Mouse (Mus musculus) heart, postnatal 0 days (tissue): ENCODE measurements around the gene C1s2. TPM values are rescaled to one million over a fixed set of nuclear protein-coding genes. Genes with fewer than 3 reads are reported as not detected.

Experiments
- ATAC-seq: fragments of 200-750 bp; cut with Nextera tagmentation; 2 replicates; pipeline ENCODE4 v1.8.0; 2017; ENCODE audit warnings: low read depth, moderate number of reproducible peaks, moderate library complexity; ENCODE audit not compliant: insufficient read depth
- DNase-seq: peaks from one replicate; pipeline ENCODE4 v3.0.0-alpha.2; 2016; ENCODE audit warnings: low spot score
- H3K27ac ChIP-seq: fragments of 300-500 bp; sonication (generic); 2 replicates; pipeline ENCODE4 v1.5.1; 2014; ENCODE audit warnings: low read depth, mild to moderate bottlenecking
- H3K27me3 ChIP-seq: fragments of 300-500 bp; sonication (generic); 2 replicates; pipeline ENCODE4 v1.6.1; 2014; ENCODE audit warnings: low read length, mixed read lengths; ENCODE audit not compliant: control insufficient read depth, insufficient read depth
- H3K36me3 ChIP-seq: fragments of 300-500 bp; sonication (generic); replicated peaks from 2 replicates; pipeline ENCODE4 v1.6.1; 2014; ENCODE audit warnings: low read length, mixed read lengths; ENCODE audit not compliant: control insufficient read depth, insufficient read depth
- H3K4me1 ChIP-seq: fragments of 300-500 bp; sonication (generic); 2 replicates; pipeline ENCODE4 v1.6.1; 2014; ENCODE audit warnings: antibody characterized with exemption; ENCODE audit not compliant: control insufficient read depth, insufficient read depth
- H3K4me2 ChIP-seq: fragments of 300-500 bp; sonication (generic); 2 replicates; pipeline ENCODE4 v1.6.1; 2014; ENCODE audit warnings: low read depth, mild to moderate bottlenecking, low read length, moderate library complexity
- H3K4me3 ChIP-seq: fragments of 300-500 bp; sonication (generic); 2 replicates; pipeline ENCODE4 v1.5.1; 2014; ENCODE audit warnings: low read depth, low read length
- H3K9ac ChIP-seq: fragments of 300-500 bp; sonication (generic); replicated peaks from 2 replicates; pipeline ENCODE4 v1.6.1; 2014; ENCODE audit warnings: low read depth, low read length, mixed read lengths
- H3K9me3 ChIP-seq: fragments of 300-500 bp; sonication (generic); replicated peaks from 2 replicates; pipeline ENCODE4 v1.6.1; 2016; ENCODE audit warnings: low read length; ENCODE audit not compliant: control insufficient read depth
- CTCF ChIP-seq: IDR thresholded peaks from 2 replicates; pipeline ENCODE4 v1.5.1; 2016; ENCODE audit warnings: antibody characterized with exemption, control low read depth, low read depth
- EP300 ChIP-seq: IDR thresholded peaks from 2 replicates; pipeline ENCODE4 v1.6.1; 2016; ENCODE audit warnings: antibody characterized with exemption, low read depth
- WGBS: fragments of 180-500 bp; shearing (Covaris S2); extraction: QIAGEN DNeasy Blood & Tissue Kit; methylation state at CpG from one replicate; pipeline ENCODE4 v1.1.7; 2014; 5-methylcytosine and 5-hydroxymethylcytosine counted together
- polyA plus RNA-seq: library from polyadenylated mRNA; unstranded; fragments of >200 nt; fragmentation: Nextera tagmentation; extraction: Ambion mirVana; gene quantifications from 2 replicates; pipeline ENCODE4 v1.2.1, GENCODE M21; 2015
- total RNA-seq: library from RNA; depleted of rRNA; stranded (reverse); fragments of >200 nt; gene quantifications from 2 replicates; pipeline ENCODE4 v1.2.3, GENCODE M21; 2014; ENCODE audit warnings: low replicate concordance

Gene C1s2
- total and polyA plus RNA-seq, 2 experiments from 2014 or later = 0.08 TPM; not detected in 1

DNA sequence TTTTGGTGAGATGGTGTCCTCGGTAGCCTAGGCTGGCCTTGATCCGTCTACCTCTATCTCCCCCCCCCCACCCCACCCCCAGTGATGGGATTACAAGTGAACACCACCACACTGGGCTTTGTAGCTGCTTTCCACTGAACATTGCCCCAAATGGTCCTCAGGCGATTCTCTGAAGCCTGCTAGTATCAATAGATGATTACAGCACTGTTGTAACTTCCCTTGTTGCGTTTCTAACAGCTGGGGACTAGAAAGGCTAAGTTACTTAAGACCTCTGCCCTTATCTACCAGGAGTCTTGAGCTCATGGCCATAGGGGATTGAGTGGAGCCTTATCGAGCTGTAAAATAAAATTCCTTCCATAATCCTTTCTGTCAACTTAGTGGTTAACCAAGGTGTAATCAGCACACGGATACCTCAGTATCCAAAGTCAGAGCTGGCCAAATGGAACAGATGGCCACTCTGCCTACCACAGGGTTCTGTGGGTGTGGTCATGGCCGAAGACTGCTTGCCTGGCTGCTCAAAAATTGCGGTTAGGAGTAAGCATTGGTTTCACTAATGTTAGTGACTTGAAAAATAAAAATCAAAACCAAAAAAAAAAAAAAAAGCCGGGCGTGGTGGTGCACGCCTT is 33.5 kb upstream of the C1s2 start:
- Histone ChIP-seq H3K4me1 (0 out of 2 replicates have a peak, but pooled peaks cover under 1% of the 10 kb centered on the region), H3K27ac (no peak overlapping the region), H3K4me2 (no peak overlapping the region), H3K9me3 (no peaks in the 10 kb centered on the region), H3K9ac (no peak overlapping the region), H3K27me3 (no peaks in the 10 kb centered on the region), H3K4me3 (no peak overlapping the region), H3K36me3 (no peaks in the 10 kb centered on the region)
- WGBS = 77% methylated on average over 11 of the region's 11 CpGs
- ATAC-seq = no peak
- DNase-seq = no peak
- TF ChIP-seq EP300 (no peak), CTCF (no peak)

DNA sequence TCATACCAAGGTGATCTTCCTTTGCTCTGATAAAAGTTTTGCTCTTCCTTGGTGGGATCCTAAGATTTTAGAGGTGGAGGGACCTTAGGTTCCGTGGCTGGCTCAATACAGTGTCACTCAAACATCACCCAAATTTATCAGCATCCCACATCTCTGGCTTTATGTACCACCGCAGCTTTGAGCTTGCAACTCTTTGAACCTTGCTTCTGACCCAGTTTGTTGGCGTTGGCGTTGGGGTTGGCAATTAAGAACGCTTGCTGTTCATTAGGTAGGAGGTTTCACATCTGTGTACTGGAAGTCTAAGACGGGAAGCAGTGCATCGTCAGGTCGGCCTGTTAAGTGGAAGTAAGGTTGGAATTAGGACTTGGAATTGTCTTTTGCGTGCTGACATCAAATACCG is 29.1 kb upstream of the C1s2 start:
- H3K36me3 ChIP-seq = no peaks in the 10 kb centered on the region
- peaks cover 12% of the 10 kb centered on the region for H3K4me1 ChIP-seq
- no peak overlapping the region for H3K9ac ChIP-seq
- H3K27ac ChIP-seq = no peak overlapping the region
- H3K4me2 ChIP-seq = no peak overlapping the region
- no peak for DNase-seq
- no peak overlapping the region for H3K4me3 ChIP-seq
- WGBS = 89% methylated on average over 10 of the region's 10 CpGs
- no peak for TF ChIP-seq EP300
- TF ChIP-seq CTCF = no peak
- no peaks in the 10 kb centered on the region for H3K9me3 ChIP-seq
- no peaks in the 10 kb centered on the region for H3K27me3 ChIP-seq
- ATAC-seq = no peak

DNA sequence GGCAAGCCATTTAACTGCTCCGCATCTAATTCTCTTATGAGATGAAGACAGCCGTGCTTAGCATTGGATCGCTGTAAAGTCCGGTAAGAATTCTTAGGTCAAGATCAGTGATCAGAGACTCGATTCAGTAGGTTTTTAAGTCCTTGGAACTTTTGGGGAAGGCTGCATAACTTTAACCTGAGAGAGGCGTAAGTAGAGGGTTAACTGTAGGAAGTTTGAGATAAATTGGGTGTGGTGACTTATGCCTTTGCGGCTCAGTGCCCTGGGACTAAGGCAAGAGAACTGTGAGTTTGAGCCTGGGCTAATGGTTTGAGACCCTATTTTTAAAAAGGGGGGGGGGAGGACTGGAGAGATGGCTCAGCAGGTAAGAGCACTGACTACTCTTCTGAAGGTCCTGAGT is 28.4 kb upstream of the C1s2 start:
- peaks cover 12% of the 10 kb centered on the region for H3K4me1 ChIP-seq
- H3K36me3 ChIP-seq = no peaks in the 10 kb centered on the region
- no peak for TF ChIP-seq CTCF
- TF ChIP-seq EP300 = no peak
- ATAC-seq (no peak), DNase-seq (no peak)
- H3K27ac ChIP-seq = no peak overlapping the region
- peak overlapping the region; percentile 59 for H3K4me3 ChIP-seq
- H3K4me2 ChIP-seq = peak overlapping the region; percentile 88
- WGBS = 85% methylated on average over 7 of the region's 7 CpGs
- no peak overlapping the region for H3K9ac ChIP-seq
- no peaks in the 10 kb centered on the region for H3K9me3 ChIP-seq
- H3K27me3 ChIP-seq = no peaks in the 10 kb centered on the region

DNA sequence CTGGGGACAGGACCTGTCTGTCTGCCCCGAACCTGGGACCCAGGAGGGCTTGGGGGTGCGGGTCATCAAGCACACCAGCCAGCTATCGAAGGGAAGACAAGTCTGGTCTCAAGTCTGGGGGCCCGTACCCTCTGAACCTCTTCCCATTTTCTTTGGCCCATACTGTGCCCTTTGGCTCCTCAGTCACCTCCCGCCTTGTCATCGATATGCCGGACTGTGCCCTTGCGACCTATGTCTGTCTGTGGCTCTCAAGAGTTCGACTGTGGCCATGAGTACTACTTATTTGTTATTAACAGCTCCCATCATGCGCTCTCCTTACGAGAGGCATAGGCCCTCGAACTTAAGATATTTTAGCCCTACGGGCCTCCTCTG is 27.5 kb upstream of the C1s2 start:
- TF ChIP-seq EP300 = no peak
- TF ChIP-seq CTCF = no peak
- no peaks in the 10 kb centered on the region for H3K9me3 ChIP-seq
- peak overlapping the region; percentile 59 for H3K4me3 ChIP-seq
- 12% methylated on average over 13 of the region's 13 CpGs for WGBS
- peaks cover 12% of the 10 kb centered on the region for H3K4me1 ChIP-seq
- H3K27me3 ChIP-seq = no peaks in the 10 kb centered on the region
- DNase-seq = no peak
- ATAC-seq = no peak
- H3K27ac ChIP-seq = peak overlapping the region; percentile 65
- H3K36me3 ChIP-seq = no peaks in the 10 kb centered on the region
- H3K9ac ChIP-seq = peak overlapping the region; percentile 56
- H3K4me2 ChIP-seq = peak overlapping the region; percentile 88

DNA sequence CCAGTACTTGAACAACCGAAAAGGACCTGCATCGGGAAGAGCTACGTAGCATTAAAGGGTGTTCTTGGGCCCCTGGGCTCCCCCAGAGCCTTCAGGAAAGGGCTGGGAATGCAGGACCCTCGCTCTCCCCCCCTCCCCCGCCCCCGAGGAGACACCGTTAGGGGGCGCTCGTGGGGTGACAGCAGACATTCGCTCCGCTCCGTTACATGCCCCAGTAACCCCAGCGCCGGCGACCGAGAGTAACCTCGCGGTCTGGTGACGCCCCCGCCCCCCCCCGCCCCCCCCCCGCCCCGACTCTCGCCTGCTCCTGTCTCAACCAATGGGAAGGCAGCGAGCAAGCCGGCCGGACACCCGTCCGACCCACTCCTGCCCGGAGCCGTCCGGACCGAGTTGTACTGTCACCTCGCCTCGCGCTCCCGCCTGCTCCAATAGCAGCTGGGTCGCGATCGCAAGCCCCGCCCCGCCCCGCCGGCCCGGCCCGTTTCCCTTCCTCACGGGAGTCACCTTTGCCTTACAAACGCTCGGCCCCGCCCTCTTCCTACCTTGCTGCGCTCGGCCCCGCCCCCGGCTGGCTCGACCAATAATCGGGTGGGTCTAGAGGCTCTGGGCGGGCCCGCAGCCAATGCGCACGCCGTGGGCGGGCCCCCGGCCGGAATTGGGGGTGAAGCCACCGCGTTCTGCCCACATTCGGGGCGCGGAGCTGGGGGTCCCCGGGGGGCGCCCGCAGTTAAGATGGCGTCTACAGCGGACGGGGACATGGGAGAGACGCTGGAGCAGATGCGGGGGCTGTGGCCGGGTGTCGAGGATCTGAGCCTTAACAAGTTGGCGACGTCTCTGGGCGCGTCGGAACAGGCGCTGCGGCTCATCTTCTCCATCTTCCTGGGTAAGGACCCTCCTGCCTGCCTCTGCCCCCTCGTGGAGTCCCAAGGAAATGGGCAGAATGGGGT is 26.9 kb upstream of the C1s2 start, which contains the start of gene Lpcat3:
TSS of gene Lpcat3 (plus strand) at position 551 of the 947 bp plus-strand sequence.
- Histone ChIP-seq H3K9ac (peak within 1 kb of the TSS; percentile 63), H3K4me3 (peak within 1 kb of the TSS; percentile 59), H3K9me3 (no peaks in the 10 kb centered on the region), H3K36me3 (no peaks in the 10 kb centered on the region), H3K27ac (peak within 1 kb of the TSS; percentile 89), H3K4me2 (peak within 1 kb of the TSS; percentile 88), H3K27me3 (no peaks in the 10 kb centered on the region), H3K4me1 (peaks cover 12% of the 10 kb centered on the region)
- 0% methylated on average over 74 of the region's 87 CpGs for WGBS
- DNase-seq (peak; percentile 97), ATAC-seq (peak; percentile 97)
- TF ChIP-seq EP300 (peak; percentile 10; the same call in 1 of the 2 replicates), CTCF (peak; percentile 68)
